Mouse (Mus musculus): Measurements from ENCODE around the gene Asic2.

DNA sequence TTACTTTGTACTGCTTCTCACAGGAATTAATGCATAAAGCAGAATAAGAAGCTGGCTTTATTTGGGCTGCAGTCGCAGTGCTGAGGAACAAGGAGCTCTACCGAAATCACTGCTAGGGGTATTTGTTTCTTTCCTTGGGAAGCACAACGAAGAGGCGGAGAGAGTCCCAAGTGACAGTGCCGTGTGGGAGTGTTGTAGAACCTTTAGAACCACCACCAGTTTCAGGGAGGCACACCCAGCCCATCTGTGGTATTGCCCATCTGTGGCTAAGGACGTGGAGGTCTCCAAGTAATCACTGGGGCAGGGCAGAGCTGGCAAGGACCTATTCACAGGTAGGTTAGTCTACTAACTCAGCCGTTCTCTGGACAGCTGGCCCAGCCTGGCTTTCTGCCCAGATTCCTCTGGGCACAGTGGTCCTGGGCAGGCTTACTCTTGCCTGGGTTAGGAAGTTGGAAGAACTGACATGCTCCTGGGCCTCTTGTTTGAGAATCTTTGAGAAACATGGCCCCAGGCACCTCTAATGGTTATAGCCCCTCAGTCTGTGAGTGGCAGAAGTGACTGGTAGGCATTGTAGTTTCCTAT is 1085.9 kb downstream of the Asic2 start:
- TF ChIP-seq CTCF (IDR thresholded peaks at IDR 0.05; ENCODE audit: low read depth) (no peak), EP300 (IDR thresholded peaks at IDR 0.05; ENCODE audit: low read depth) (no peak)
